Mouse (Mus musculus) skeletal muscle tissue, postnatal 0 days (tissue): ENCODE measurements around the gene Zfp944. TPM values are rescaled to one million over a fixed set of nuclear protein-coding genes. Genes with fewer than 3 reads are reported as not detected.

ENCODE experiments used
- polyA plus RNA-seq: library from polyadenylated mRNA; unstranded; fragments of >200 nt; fragmentation: Nextera tagmentation; extraction: Ambion mirVana; gene quantifications from 2 replicates; pipeline ENCODE4 v1.2.1, GENCODE M21; 2015

Zfp944 gene
- 6.8 TPM in 2 replicates for polyA plus RNA-seq

DNA sequence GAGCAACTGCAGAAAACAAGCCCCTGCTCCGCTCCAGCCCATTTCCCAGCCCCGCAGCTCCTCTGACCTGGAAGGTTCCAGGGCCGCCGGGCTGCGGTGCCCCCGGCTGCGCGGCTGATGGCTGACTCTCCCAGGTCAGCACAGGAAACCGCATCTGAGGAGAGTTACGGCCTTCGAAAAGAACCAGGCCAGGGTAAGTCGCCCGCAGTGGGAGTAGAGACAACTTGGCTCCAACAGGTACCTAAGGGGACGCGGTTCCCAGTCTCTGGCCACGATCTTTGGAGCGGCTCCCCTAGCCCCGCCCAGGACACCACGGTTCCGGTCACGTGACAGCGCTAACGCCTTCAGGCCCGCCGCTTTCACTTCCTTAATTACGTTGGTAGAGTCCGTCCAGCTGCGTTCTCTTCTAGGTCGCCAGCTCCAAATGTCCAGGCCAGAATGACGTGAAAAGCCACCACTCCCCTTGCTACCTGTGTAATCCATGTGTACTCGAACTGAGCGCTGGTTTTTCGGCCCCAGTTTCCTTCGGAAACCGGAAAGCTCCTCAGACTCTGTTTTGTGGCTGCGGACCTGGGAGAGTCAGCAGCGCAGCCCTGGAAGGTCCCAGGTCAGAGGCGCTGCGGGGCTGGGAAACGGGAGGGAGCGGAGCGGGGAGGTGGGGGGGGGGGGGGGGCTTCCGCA is at the start of gene Zfp944, which contains the start of gene Zfp758:
TSS of gene Zfp944 (minus strand) at position 300 of the 681 bp plus-strand sequence.
TSS of gene Zfp758 (plus strand) at position 353 of the 681 bp plus-strand sequence.

DNA sequence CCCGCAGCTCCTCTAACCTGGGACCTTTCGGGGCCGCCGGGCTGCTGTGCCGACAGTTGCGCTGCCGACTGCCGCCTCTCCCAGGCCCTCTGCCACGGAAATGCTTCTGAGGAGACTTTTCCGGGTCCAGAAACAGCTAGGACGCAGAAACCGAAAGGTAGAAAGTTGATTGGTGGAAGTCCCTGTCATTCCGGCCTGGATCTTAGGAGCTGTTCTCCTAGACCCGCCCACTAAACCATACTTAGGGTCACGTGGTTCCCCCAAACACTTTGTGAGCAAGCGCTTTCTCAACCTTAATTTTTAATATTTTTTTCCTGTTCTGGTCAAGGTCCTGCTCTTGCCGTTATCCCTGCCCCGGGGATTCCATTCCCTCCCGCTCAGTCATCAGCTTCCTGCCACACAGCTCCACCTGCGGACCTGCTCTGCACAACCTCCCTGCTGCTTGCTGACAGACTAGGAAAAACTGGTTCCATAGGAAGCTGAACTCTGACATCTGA is 46.4 kb downstream of the Zfp944 start, which contains the start of gene CT030661.1:
TSS of gene CT030661.1 (minus strand) at position 108 of the 497 bp plus-strand sequence.

Other genes with a start within 250 kb of the Zfp944 start
- 0.95 and 1.4 TPM in 2 replicates for gene Zfp947, start 195.2 kb downstream of the Zfp944 start, polyA plus RNA-seq
- gene Zfp994, start 135.8 kb downstream of the Zfp944 start, polyA plus RNA-seq: 1.2 and 1.4 TPM in 2 replicates
- 5.4 and 5.7 TPM in 2 replicates for gene CT030661.1, start 46.6 kb downstream of the Zfp944 start, polyA plus RNA-seq
- gene Zfp758, start 53 bp upstream of the Zfp944 start, polyA plus RNA-seq: 6.6 and 7.4 TPM in 2 replicates
- 4.7 and 4.8 TPM in 2 replicates for gene Zfp946, start 62.8 kb upstream of the Zfp944 start, polyA plus RNA-seq
- gene Vmn2r111, start 212.1 kb upstream of the Zfp944 start, polyA plus RNA-seq: not detected in 2 replicates
- not detected in 2 replicates for gene Vmn2r112, start 239.6 kb upstream of the Zfp944 start, polyA plus RNA-seq